Mouse (Mus musculus) thymus, postnatal 10 days (tissue): ENCODE data around the gene Ctnnbip1.

ENCODE experiments used
- DNase-seq, 2 experiments: peaks; one replicate each; pipeline ENCODE4 v3.0.0; 2021; ENCODE audit warnings: low spot score in 2 of 2

Gene Ctnnbip1

GRCm38 (mm10) chr4:149521258-149521657 lies 3.2 kb downstream of the Ctnnbip1 start:
- DNase-seq = no peak

GRCm38 (mm10) chr4:149523961-149524360 lies 5.9 kb downstream of the Ctnnbip1 start:
- DNase-seq = no peak

- no peak for DNase-seq
These were observed 7.1 kb downstream of the Ctnnbip1 start for GRCm38 (mm10) chr4:149525170-149525569.

GRCm38 (mm10) chr4:149525811-149526210 lies 7.8 kb downstream of the Ctnnbip1 start:
- no peak for DNase-seq

GRCm38 (mm10) chr4:149526330-149526729 lies 8.3 kb downstream of the Ctnnbip1 start:
- DNase-seq = no peak

GRCm38 (mm10) chr4:149527621-149528354 lies 9.8 kb downstream of the Ctnnbip1 start:
- no peak for DNase-seq

- DNase-seq = no peak
These were observed 11.7 kb downstream of the Ctnnbip1 start for GRCm38 (mm10) chr4:149529691-149530090.

- no peak for DNase-seq
These were observed 21.4 kb downstream of the Ctnnbip1 start for GRCm38 (mm10) chr4:149539441-149539840.

GRCm38 (mm10) chr4:149541935-149542334 lies 23.9 kb downstream of the Ctnnbip1 start:
- DNase-seq = peak in 1 of 2 experiments; percentile 18

- DNase-seq = no peak
These were observed 24.4 kb downstream of the Ctnnbip1 start for GRCm38 (mm10) chr4:149542431-149542830.

GRCm38 (mm10) chr4:149542927-149543553 lies 25.0 kb downstream of the Ctnnbip1 start:
- DNase-seq = peak; percentile 69 to 87

- DNase-seq = no peak
These were observed 26.9 kb downstream of the Ctnnbip1 start for GRCm38 (mm10) chr4:149544892-149545291.

GRCm38 (mm10) chr4:149546797-149547444 lies 28.9 kb downstream of the Ctnnbip1 start:
- DNase-seq = no peak

- no peak for DNase-seq
These were observed 29.5 kb downstream of the Ctnnbip1 start for GRCm38 (mm10) chr4:149547523-149547922.

- DNase-seq = peak; percentile 34 to 72
These were observed 31.3 kb downstream of the Ctnnbip1 start for GRCm38 (mm10) chr4:149549221-149549925.

GRCm38 (mm10) chr4:149550866-149551265 lies 32.8 kb downstream of the Ctnnbip1 start:
- no peak for DNase-seq

GRCm38 (mm10) chr4:149551696-149552095 lies 33.7 kb downstream of the Ctnnbip1 start:
- no peak for DNase-seq

GRCm38 (mm10) chr4:149553834-149554233 lies 35.8 kb downstream of the Ctnnbip1 start:
- DNase-seq = no peak

GRCm38 (mm10) chr4:149556111-149556510 lies 38.1 kb downstream of the Ctnnbip1 start:
- no peak for DNase-seq

- DNase-seq = no peak
These were observed 39.9 kb downstream of the Ctnnbip1 start for GRCm38 (mm10) chr4:149557905-149558304.

GRCm38 (mm10) chr4:149558389-149558788 lies 40.4 kb downstream of the Ctnnbip1 start:
- DNase-seq = no peak

- no peak for DNase-seq
These were observed 43.4 kb downstream of the Ctnnbip1 start for GRCm38 (mm10) chr4:149561392-149561791.
